Mouse (Mus musculus) brain, embryonic 14.5 days (tissue): ENCODE measurements around the gene Apol8. TPM values are rescaled to one million over a fixed set of nuclear protein-coding genes. Genes with fewer than 3 reads are reported as not detected.

ENCODE experiments used
- DNase-seq: peaks from one replicate; pipeline ENCODE4 v3.0.0-alpha.2; 2011; ENCODE audit warnings: low read depth
- CTCF ChIP-seq: fragments of 200-500 bp; IDR thresholded peaks from 2 replicates; pipeline ENCODE4 v1.5.1; 2012; ENCODE audit warnings: inconsistent platforms, mild to moderate bottlenecking, moderate library complexity, borderline replicate concordance; ENCODE audit not compliant: insufficient read depth, insufficient read length; ENCODE audit errors: extremely low read depth
- POLR2A ChIP-seq: fragments of 200-500 bp; IDR thresholded peaks from 2 replicates; pipeline ENCODE4 v1.6.1; 2012; ENCODE audit warnings: mild to moderate bottlenecking, inconsistent platforms, borderline replicate concordance; ENCODE audit not compliant: poor library complexity, insufficient read depth, insufficient read length, severe bottlenecking; ENCODE audit errors: extremely low read depth
- polyA plus RNA-seq: library from polyadenylated mRNA; depleted of rRNA; stranded (reverse); fragments of >200 nt; gene quantifications from 2 replicates; pipeline ENCODE4 v1.2.3, GENCODE M21; 2012

Gene Apol8
- polyA plus RNA-seq, 1 experiment: 0.30 TPM

DNA sequence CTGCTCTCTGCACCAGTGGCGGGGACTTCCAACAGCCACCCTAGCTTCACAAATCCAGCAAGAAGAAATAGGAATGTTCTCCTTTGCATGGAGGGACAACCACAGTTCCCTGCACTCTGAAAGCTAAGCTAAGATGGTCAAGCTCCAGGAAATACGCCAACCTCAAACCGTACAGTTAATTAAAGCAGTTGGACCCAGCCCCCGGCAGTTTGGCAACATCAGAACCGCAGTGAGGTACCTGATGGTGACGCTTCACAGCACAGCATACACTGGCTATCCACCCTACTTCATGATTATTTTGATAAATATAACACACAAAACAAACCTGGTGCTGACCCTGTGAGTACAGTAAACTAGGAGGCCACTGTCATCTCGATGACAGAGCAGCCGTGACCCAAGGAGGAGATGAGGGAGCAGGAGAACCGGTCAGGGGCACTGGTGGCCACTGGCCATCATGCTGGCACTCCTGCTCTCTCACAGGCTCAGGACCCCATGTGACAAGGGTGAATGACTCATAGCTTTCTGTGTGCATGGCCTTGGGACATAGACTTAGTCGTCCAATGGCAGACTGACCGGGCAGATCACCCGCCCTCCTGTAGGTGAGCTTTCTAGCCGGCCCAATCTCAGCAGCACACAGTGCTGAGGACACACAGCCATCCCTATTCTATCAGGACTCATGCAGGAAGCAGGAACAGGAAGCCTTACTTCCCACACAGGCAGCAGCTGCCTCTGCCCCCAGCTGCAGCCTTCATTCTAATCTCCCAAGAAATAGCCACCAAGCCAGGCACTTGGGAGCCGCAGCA lies 41.0 kb upstream of the Apol8 start:
- TF ChIP-seq CTCF (no peak), POLR2A (no peak)
- DNase-seq: no peak

DNA sequence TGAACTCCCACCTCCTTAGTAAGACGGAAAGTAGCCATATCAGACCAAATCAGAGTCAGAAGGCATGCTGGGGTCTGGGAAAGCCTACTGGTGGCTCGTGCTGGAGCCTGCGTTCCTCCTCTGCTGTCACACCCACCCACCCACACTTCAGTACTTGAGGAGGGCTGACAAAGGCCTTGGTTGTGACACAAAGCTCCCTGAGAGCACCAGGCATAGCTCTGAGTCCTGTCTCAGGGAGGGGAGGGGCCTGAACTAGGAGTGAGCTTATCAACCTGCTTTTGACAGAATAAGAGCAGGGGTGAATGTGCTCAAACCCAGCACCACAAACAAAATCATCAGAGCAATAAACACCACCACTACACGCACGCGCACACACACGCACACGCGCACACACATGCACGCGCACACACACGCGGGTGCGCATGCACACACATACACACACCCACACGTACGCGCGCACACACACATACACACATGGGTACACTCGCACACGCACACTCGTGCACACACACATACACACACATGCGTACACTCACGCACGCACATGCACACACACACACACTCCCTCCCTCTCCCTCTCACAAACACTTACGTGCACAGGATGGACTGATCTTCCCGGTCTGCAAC lies 39.7 kb upstream of the Apol8 start:
- no peak for TF ChIP-seq POLR2A
- TF ChIP-seq CTCF: no peak
- no peak for DNase-seq

DNA sequence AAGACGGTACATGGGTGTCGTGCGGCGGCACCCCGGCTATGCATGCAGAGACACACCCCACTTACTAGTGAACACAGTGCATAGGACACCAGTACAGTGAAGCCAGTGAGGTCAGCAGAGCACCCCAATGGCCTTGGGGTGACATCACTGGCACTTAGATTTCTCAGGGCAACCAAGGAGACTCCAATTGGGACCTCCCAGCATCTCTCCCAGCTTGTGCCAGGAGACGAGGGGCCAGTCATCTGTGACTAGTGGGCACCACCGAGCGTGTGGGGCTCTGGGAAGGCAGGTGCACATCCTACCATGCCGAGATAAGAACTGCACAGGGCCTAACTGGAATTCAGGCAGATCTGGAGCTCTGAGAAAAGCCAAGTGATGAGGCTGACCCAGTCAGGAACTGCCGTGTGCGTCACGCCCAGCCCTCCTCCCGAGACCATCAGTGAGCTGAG lies 38.1 kb upstream of the Apol8 start:
- no peak for DNase-seq

DNA sequence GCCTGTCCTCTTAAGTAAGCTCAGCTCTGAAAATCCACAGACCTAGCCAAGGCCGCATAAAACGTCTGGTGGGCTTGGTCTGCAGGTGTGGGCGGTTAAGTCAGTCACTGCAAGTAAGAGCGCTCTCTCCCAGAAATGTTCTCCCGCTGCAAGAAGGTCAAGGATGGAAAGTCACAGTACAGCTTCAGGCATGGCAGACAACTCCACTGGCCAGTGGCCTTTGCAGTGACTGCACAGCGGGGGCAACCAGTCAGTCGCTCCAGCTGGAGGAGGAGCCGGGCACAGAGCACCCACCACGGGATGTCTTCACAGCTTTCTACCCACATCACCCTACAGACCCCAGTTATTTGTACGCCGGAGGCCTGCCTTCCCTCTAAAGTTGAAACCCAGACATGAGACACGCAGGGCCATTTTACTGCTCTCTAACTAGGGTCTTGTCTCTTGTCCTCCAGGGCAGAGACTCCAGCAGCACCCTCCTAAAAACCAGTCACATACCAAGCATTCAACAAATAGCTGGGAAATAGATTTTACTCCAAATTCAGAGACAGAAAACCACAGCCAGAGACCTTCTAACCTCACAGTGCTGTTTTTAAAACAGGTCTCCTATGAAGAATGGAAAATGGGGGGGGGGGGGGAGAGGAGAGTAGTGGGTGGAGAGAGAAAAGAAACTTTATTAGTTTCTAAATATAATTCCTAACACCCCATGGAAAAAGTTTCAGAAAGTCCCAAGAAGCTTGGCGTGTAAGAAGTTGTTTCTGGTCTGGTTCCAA lies 37.5 kb upstream of the Apol8 start:
- DNase-seq: no peak
- no peak for TF ChIP-seq CTCF

More for the DNA sequence above, 38.1 kb upstream of the Apol8 start:
- TF ChIP-seq CTCF (no peak), POLR2A (no peak)

DNA sequence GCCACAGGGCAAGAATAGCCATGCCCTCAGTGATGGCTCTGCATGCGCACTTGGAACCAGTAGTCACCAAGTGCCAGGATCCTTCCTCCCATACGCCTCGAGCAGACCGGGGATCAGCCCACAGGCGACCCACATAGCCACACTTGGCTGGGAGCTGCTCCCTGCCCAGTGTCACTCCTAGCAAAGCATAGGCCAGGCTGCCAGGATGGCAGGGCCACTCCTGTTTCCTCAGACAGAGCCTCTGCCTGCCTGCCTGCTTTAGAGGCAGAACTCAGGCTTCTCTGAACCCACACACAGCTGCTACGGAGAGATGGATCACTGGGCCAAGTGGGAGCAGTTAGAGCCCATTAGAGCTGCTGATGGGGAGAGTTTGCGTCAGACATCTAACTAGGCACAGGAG lies 36.8 kb upstream of the Apol8 start:
- TF ChIP-seq CTCF (no peak), POLR2A (no peak)
- no peak for DNase-seq

DNA sequence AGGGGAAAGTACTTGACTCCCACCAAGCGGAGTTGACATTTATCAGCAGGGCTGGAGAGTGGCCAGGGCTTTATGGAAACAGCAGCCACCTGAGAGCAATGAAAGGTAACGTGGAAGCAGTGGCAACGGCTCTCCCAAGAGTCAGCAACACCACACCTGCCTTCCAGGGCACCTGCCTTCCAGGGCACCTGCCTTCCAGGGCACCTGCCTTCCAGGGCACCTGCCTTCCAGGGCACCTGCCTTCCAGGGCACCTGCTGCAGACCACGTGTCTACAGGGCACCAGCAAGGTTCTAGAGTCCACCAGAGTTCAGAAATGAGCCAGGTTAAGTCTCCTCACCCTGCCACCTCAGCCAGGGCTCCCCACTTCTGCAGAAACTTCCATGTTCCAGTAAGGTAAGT lies 36.3 kb upstream of the Apol8 start:
- DNase-seq: no peak
- TF ChIP-seq CTCF: no peak
- no peak for TF ChIP-seq POLR2A

DNA sequence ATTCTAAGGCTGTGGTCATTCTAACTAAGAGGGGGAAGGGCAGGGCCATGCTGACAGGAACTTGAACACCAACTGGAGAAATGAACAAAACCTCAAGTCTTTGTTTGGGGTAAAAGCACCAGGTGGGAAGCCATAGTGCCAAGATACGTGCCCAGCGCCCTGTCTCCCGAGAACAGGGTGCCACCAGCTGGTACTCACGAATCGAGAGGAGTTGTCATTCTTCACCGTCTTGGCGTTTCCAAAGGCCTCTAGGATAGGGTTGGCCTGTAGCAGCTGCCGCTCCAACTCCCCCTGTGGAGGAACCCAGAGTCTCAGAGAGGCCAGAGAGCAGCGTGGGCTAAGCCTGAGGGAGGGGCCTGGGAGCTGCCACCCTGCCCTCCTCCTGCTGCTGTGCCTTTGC lies 35.3 kb upstream of the Apol8 start:
- no peak for TF ChIP-seq POLR2A
- TF ChIP-seq CTCF: no peak
- DNase-seq: no peak

DNA sequence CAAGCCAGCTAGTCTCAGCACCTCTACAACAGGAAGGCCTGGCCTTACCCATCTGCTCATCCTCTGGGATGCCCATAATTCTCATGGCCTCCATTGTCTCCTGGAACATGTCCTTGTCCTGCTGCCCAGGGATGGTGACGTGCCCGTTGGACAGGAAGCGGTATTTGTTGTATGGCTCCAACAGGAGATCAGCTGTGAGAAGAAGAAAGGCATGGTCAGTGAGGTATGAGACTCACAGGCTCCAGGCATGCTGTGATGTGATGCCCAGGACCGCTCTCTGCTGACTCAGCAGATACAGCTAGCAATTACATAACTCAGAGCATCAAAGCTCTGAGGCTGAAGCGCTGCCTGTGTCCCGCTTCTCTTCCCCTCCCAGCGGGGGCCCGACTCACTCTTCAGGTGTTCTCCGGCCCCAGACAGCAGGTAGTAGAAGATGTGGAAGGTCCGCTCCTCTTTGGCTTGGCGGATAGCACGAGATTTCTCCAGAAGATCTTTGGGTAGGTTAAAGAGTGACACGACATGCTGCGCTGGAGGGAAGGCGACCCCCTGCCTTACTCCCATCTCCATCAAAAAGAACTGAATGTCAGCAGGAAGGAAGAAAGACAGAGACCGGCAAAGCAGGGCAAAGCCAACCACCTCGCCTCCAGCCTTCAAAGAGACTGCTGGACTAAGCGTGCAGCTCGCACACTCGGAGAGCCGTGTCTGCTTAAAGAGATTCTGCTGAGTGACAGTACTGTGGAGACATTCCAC lies 34.0 kb upstream of the Apol8 start:
- no peak for TF ChIP-seq POLR2A
- no peak for TF ChIP-seq CTCF
- DNase-seq: no peak

DNA sequence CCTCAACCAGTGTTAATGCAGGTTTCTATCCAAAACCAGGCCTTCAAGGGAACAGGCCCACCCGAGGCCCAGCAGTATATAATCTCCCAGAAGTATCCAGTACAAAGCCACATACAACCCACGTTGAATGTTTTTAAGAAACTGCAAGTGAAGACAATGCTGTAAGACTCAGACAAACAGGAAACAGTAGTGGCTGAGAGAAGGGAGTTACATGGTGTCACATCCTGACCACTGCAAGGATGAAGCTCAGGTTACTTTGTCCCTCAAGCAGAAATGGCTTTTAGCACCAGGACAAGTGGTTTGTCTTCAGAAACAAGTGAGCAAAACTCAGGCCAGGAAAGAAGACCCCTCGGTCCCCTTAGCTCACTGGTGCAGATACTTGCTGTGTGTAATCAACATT lies 32.4 kb upstream of the Apol8 start:
- DNase-seq: no peak
- no peak for TF ChIP-seq POLR2A
- TF ChIP-seq CTCF: no peak

DNA sequence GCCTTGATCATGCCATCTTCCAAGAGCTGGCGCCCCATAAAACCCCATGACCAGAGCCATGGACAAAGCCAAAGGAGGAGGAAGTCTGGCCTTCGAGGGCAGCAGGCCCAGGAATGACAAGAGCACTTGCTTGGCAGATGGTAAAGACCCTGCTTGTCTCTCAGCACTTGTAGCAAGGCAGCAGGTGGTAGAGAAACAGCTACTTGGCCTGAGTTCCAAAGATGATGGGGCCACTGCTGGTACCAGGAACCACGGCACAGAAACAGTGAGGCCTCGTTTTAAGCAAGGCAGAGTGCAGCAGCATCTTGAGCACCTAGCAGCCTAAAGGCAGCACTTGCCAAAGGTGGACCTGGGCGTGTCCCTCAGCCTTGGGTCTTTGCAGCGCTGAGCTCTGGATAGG lies 31.6 kb upstream of the Apol8 start:
- DNase-seq: peak; percentile 23
- TF ChIP-seq CTCF (no peak), POLR2A (no peak)

DNA sequence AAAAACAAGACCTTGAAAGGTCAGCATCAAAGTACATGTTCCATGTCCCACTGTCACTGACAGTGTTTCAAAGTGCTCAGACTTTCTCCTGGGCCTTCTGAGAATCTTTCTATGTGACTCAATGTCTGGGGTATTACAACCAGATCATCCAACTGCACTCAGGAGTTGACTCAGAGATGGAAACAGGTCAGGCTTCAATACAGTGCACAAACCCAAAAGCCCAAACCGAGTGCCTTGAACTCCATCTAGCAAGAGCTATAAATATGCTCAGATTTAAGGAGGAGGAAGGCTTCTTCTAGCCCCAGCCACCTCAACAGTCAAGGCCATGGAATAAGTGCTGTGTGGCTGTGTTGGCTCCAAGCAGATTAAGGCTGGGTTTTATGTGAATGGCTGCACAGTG lies 29.0 kb upstream of the Apol8 start:
- DNase-seq: no peak
- TF ChIP-seq POLR2A (no peak), CTCF (no peak)
